Mouse (Mus musculus) lung, postnatal 0 days (tissue): ENCODE measurements around the gene Slc11a1.

Source experiments
- CTCF ChIP-seq: IDR thresholded peaks from 2 replicates; pipeline ENCODE4 v1.5.1; 2016; ENCODE audit warnings: antibody characterized with exemption, mild to moderate bottlenecking
- EP300 ChIP-seq: IDR thresholded peaks from 2 replicates; pipeline ENCODE4 v1.6.1; 2016; ENCODE audit warnings: antibody characterized with exemption, mild to moderate bottlenecking, control low read depth

GRCm38 (mm10) chr1:74411753-74412325, 36.8 kb downstream of the Slc11a1 start:
- no peak for TF ChIP-seq CTCF
- no peak for TF ChIP-seq EP300
